Mouse (Mus musculus): Measurements from ENCODE around the gene Abcc3.

GRCm38 (mm10) chr11:94328644-94329025, 64.2 kb downstream of the Abcc3 start:
- TF ChIP-seq CTCF (conservative IDR thresholded peaks at IDR 0.05; ENCODE audit: insufficient read depth, insufficient read length, low read depth, low read length) (no peak), POLR2A (IDR thresholded peaks at IDR 0.05; ENCODE audit: low read depth, low read length) (no peak)

All from kidney, adult 2 months (tissue).